Mouse (Mus musculus) layer of hippocampus, postnatal 36 days (tissue): ENCODE results near the gene Dcaf5. TPM values are rescaled to one million over a fixed set of nuclear protein-coding genes. Genes with fewer than 3 reads are reported as not detected.
"Not testable (repeated sequence)": the region's sequence is repeated elsewhere in the genome, so short reads cannot be mapped to it uniquely, and the experiment has no call there.

Experiments used
- DNase-seq, 2 experiments: peaks; one replicate each; pipeline ENCODE4 v3.0.0; 2022
- total RNA-seq, 2 experiments: library from RNA; stranded (reverse); gene quantifications; 2 replicates each; pipeline ENCODE4 v1.2.3; 2021

Dcaf5 gene
- total RNA-seq: 10 to 100 TPM; 68.5 to 74.0 TPM

DNA sequence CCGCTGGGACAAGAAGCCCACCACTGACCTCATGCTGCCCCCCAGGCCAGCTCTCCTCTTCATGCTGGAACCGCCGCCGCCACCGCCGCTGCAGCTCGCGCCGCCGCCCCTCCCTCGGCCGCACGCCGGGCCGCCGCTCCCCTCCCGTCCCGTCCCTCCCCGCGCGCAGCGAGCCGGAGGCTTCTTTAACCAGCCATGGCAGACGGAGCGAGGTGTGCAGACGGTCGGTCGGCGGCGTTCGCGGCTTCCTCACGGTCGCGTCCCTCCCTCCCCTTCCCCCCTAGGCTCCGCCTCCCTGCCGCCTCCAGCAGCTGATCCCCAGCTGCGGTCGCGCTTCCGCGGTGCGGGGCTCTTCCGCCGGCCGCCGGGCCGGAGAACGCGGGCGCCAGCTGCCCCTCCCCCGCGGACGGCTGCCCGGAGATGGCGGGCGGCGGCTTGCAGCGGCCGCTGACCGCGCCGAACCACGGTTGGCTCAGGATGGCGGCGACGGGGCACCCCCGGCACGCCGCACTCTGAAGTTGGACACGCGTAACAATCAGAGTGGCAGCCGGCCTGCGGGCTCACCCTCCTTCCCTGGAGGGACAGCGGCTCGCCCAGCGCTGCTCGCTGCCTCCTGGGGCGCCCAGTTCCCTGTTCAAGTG is at the start of gene Dcaf5:
Gene Dcaf5, minus strand, starts transcription at position 266 of the 641 bp plus-strand sequence.
- peak; percentile 72 to 80 for DNase-seq

DNA sequence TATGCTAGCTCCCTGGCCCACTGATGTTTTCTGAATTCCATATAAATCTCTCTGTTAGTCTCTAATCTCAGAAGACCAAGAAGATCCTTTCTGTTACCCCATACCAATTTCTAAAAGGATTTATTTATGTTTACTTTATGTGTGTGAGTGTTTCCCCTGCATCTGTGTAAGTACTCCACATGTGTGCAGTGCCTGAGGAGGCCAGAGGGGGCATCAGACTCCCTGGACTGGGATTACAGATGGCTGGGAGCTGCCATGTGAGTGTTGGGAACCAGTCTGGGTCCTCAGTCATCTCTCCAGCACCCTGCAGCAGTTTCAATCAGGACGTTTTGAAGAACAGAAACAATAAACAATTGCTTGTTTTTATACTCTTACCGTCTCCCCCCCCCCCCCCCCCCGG is 47.0 kb upstream of the Dcaf5 start:
- DNase-seq: no peak

DNA sequence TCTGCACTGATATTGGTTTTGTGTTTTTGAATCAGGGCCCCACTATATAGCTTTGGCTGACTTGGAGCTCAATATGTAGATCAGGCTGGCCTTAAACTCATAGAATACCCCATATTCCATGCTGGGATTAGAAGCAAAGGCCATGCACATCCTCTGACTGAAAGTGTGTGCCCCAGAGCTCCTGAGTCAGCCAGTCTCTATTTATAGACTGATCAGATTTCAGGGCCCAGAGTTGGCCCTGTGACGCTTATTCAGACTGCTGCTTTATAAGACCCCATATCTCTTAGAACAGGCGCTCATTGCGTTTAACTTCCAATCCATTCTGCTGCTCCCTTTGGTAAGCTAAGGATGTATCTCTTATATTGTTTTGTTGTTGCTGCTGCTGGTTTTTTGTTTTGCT is 43.6 kb upstream of the Dcaf5 start:
- no peak for DNase-seq

DNA sequence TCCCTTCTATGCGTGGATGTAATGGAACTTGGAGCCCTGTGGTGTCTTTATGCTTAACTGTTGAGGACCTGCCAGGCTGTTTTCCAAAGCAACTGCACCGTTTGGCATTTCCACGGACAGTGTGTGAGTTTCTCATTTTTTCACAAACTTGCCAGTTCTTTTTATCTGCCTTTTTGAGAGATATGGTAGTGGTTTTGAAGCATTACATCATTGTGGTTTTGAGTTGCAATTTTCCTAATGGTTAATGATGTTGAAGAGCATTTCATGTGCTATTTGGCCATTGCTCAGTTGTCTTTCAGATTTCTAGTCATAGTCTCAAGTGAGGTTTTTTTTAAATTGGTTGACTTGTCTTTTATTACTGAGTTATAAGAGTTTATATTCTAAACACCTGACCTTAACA is 37.3 kb upstream of the Dcaf5 start:
- DNase-seq: no peak

DNA sequence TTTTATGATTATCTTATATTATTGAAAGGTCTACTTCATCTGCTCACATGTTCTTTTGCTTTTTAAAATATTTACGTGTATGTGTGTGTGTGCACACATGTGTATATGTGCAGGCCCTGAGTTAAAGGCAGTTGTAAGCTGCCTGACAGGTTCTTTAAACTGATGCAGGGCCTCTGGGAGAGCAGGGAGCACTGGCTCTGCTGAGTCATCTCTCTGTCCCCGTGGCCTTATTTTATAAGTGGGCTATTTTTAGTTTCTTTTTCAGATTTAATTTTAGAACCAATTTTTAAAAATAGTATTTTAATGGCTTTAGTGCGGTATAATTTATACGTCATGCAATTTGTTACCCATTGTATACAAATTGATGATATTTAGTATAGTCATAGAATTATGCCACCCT is 35.5 kb upstream of the Dcaf5 start:
- no peak for DNase-seq

DNA sequence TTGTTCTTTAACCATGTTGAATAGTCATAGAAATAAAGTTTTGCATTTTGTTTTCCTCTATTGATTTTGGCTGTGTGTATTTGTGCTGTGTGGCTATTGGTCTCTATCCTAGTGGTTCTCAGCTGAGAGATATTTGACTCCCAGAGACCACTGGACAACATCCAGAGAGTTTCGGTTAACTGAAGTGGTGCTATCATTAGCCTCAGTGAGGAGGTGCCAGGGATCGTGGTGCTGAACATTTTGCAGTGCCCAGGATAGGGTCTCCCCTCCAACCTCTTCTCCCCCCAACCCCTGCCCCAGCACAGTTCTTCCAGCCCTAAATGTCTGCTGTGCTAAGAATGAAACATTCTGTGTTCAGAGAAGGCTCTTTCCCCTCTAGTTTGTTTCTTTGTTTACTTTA is 33.8 kb upstream of the Dcaf5 start:
- DNase-seq: no peak

DNA sequence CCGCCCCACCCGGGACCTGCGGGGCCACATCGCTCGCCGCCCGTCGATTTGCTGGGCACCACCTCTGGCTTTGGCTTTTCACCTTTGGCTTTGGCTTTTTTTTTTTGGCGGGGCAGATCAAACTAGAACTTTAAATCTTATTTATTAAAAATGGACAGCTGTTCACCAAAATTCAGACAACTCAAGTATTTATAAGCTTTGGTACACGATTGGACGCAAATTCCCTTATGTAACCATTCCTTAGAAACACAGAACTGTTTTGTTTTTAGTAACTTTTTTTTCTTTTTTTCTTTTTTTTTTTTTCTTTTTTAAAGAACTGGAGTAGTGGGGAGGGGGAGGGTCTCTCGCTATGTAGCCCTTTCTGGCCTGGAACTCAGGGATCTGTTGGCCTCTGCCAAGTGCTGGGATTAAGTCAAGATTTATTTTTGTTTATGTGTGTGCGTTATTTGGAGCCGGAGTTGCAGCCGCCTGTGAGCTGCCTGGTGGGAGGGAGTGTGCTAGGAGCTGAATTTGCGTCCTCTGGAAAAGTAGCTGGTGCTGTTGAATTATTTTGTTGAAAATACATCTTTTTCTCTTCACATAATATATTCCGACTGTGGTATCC is 27.4 kb upstream of the Dcaf5 start:
- DNase-seq: peak in 1 of 2 experiments; percentile 9

DNA sequence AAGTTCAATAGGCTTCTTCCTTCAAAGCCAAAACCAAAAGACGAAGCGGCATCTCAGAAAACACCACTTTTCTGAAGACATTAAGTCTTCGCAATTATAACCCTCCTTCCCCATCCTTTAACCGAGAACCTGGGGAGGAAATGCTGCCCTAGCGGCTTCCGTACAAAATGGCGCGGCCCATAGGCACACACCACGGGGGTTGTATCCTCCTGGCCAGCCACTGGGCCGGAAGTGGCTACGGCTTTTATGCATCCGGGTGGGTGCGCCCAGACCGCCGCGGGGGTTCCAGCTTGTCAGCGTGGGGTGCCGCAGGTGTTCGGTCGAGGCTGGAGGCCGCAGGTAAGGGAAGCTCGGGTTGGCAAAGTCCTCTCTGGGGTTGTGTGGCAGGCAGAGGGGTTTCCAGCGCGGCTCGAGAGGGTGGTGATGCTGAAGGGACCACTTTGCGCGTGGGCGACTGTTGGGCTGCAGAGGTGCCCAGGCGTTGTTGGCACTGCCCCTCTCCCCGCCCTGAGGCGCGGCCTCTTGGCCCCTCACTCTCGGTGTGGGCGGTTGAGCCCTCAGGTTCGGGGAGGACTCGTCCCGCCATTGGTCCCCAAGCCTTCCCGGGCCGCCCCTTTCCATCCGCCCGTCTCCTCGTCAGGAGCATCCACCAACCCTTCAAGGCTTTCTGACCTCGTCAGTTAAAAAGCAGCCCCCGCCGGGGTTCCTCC is 26.7 kb upstream of the Dcaf5 start, which contains the start of gene Exd2:
Gene Exd2, plus strand, starts transcription at position 154 of the 710 bp plus-strand sequence.
- peak; percentile 89 to 92 for DNase-seq

DNA sequence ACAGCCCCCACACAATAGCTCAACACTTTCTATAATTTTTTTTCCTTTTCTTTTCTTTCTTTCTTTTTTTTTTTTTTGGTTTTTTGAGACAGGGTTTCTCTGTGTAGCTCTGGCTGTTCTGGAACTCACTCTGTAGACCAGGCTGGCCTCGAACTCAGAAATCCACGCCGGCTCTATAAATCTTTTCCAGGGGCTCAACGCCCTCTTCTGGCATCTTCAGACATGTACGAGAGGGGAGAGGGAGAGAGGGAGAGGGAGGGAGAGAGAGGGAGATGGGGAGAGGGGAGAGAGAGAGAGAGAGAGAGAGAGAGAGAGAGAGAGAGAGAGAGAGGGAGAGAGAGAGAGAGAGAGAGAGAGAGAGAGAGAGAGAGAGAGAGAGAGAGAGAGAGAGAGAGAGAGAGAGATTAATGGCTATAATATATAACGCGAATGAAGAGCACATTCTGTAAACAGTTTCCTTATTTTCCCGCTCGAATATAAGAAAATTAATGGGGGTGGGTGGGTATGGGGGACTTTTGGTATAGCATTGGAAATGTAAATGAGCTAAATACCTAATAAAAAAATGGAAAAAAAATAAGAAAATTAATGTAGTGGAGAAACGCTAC is 26.0 kb upstream of the Dcaf5 start:
- DNase-seq: not testable (repeated sequence)

DNA sequence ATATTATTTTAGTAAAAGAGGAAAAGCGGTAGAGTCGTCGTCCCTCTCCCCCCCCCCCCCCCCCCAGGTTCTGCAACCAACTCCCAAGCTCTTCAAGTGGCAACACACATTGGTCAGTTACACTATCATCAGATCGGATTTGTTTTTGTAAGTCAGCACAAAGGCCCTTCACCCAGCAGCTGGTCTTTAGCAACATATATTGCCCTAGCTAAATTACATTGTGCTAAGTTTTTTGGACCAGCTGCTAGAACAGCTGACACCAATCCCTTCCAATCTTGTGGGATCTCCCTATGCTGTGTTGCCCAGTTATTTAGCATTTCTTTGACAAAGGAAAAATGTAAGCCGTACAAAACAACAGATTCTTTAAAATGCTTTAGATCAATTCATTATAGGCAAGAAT is 21.6 kb upstream of the Dcaf5 start:
- DNase-seq: no peak

DNA sequence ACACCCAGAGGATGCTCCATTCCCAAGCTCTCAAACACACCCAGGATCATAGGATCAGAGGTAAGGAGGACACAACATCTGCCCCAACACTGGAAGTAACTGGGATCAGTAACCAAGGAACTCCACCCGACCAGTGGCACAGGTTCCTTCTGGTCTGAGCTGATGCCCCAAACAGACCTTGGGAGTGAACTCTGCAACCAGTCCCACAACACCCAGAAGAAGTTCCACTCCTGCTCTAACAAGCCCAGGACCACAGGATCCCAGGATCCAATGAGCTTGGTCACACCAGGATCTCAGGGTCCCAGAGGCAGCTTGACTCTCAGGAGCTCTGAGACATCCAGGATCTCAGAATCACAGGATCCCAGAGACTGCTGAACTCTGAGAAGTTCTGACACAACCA is 17.1 kb upstream of the Dcaf5 start:
- DNase-seq: no peak

DNA sequence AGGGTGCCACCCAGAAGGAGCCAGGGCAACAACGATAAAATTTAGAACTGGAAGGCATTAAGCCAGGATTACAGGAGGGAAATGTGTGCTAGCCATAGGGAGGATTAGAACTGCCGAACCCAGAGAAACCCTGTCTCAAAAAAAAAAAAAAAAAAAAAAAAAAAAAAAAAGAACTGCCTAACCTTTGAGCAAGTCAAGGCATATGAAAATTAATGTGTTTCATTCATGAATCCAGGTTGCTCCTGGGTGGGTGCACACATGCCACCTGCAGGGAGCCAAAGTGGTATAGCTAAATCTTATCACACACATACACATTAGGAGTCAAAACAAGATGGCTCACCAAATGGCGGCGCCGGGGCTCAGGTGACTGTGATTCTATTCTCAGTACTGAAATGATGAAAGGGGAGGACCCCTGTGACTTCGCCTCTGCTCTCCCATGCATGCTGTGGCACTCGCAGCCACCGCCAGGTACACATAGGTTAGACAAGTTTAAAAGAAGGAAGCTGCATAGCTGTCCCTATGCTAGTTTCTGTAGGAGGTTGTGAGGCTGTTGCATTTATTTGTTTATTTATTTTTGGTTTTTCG is 8.2 kb upstream of the Dcaf5 start:
- DNase-seq: no peak

DNA sequence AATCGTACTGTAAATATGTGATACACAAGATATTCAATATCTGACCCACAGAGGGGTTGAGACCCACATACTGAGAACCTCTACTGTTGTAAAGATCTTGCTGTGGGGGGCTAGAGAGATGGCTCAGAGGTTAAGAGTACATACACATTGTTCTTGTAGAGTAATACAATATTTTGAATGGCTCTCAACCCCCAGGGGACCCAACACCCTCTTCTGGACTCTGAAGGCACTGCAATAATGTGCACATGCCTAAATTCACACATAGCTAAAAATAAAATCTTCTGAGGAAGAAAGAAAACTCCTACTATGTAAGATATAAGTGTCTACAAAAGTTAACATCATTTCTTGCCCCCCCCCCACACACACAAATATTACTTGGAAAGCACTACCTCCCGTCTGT is 4.6 kb upstream of the Dcaf5 start:
- no peak for DNase-seq

DNA sequence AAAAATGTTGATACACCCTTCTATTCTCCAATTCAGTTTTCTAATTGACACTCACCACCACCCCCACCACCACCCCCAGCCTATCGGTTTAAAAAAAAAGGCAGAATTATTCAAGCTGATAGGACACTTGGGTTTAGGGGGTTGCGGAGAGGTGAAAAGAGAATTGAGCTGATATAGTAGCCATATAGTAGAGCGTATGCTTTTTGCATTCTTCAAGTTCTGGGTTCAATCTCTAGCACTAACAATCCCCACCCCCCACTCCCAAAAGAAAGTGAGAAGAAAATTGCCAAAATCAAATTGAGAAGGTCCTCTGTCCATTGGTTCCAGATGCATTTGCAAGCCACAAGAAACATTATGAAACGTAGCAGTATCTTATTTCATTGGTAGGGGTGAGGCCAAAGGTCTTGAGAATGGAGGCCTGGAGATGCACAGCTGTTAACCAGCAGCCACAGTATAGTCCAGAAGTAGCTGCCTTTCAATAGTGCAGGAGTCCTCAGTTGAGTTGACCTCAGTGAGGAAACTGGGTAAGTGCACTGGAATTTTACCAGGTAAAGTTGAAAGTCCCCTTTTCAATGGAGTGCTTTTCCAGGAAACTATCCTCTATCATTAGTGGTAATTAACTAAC is 762 bp upstream of the Dcaf5 start:
- no peak for DNase-seq

DNA sequence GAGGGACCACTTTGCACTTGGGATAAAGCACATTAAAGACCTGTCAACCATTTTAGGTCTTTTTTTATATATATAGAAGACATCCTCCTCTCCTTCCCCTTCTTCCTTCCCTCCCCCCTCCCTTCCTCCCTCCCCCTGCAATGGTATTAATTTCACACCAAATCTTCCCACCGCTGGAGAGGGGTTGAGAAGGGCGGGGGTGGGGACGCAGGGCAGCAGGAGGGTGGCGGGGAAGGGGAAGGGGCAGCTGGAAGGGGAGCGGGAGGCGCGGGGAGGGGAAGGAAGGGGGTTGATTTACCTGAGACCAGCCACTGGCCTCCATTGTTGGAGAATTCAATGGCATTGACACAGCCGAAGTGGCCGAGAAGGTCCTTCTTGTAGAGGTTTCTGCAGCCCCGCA is 514 bp downstream of the Dcaf5 start:
- no peak for DNase-seq

DNA sequence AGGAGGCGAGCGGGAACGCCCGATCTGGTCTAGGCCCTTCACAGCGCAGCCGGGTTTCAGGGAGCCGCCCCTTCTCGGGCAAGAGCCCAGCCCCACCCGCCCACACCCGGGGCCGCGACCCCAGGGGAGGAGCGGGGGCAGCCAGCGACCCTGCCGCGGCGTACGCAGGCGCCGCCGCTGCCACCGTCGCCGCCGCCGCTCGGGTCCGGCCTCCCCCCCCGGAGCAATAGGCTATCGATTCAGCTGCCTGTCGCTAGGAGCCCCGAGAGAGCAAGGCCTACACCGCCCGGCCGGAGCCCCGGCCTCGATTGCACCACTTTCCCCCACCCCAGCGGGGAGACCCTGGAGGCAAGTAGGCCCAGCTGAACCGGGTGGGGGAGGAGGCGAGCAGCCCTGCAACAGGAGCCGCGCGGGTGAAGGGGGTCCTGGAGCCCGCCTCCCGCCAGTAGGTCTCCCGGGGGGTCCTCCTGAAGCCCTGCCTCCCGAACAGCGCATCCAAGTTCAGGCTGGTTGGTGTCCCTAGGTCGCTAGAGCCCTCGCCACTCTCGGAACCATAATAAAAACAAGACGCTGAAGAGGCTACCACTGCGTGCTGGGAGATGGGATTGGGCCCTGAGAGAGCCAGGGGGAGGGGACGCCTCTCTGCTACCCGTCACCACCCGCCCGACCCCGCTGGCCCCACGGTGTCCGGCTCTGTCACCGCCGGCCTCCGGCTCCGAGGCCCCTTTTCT is 1.3 kb downstream of the Dcaf5 start:
- DNase-seq: peak; percentile 73 to 74

DNA sequence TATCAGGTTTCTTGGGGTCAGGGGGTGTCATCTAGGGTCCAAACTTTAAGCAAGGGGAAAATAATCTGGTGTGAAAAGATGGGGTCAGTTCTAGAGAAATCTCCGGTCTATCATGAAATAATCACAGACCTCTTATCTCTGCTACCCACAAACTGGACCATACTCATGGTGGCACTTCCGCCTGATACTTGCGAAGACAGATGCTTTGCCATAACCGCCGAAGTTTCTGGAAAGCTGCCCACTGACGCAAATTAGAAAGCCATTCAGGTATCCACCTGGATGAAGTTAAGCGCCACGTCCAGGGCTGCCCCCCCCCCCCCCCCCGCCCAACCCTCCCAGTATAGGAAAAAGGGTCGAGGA is 1.8 kb downstream of the Dcaf5 start:
- DNase-seq: no peak

DNA sequence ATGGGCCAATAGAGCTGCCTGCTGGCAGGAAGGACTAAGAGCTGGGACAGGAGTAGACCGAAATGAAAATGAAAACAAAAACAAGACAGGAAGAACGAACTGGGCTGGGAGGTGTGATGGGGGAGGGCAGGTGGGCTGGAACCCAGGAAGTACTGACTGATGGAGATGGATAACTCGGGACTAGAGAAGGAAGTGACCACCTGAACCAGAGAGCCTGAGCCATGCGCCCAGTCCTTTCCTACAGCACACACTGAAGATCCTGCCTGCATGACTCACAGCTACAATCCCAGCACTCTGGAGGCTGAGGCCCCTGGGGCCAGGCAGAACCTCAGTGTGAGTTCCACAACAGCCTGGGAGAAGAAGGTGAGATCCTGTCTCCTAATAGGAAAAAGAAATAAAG is 3.1 kb downstream of the Dcaf5 start:
- DNase-seq: no peak

DNA sequence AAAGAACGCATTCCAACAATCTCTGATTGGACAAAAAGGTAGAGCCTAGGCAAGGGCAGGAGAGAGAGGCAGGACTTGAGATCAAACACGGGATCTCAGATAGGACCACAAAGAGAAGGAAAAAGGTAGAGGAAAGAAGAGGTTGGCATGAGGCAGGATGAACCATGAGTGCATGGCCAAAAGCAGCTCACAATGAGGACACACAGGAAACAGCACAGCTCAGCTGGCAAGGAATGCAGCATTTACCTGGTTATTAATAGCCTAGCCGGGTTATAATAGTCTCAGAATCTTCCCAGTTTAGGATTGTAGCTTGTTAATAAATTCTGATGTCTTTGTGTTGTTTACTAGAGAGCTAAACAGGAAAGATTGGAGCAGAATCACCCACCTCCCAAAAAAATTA is 8.7 kb downstream of the Dcaf5 start:
- DNase-seq: no peak

DNA sequence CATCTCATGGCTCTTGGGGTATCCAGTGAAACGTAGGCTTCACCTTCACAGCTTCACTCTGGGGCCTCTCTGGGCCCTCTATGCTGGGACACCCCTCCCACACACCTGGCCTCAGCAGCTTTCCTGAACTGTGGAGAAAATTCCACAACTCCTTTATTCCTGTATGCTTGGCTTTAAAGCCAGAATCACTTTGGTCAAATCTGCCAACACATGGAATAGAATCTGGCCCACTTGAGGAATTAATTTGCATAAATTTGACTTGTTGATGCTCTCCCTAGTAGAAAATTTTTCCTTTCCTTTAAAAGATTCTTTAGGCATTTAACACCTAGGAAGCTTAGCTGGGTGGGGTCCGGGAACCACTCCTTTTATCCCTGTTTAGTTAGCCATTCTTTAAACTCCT is 21.3 kb downstream of the Dcaf5 start:
- no peak for DNase-seq

DNA sequence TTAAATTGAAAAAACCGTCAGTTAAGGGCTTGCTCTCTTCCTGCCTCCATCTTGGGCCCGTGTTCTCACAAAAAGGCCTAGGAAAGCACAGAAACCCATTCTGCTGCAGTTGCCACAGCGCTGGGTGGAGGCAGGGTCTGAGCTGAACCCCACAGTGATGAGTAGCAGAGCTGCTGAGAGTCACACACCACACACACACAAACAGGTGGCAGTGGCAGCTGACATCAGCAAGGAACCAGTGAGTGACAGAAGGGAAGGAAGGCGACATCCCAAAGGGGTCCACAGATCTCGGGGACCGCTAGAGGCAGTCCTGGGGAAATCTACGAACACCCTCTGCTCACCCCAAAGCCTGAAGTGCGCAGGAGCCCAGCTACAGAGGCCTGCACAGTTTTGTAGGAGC is 25.5 kb downstream of the Dcaf5 start:
- DNase-seq: peak in 1 of 2 experiments; percentile 36

DNA sequence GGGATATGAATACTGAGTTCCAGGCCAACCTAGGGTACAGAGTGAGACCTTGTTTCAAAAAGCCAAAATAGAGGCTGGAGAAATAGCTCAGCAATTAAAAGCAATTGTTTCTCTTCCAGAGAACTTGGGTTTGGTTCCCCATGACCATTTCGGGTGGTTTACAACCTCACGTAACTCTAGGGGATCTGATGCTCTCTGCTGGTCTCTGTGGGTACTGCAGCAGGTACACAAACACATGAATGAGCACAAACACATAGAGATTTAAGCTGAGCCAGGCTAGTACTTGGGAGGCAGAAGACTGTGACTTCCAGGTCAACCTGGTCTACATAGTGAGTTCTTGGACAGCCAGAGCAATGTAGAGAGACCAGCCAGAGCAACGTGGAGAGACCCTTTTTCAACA is 28.6 kb downstream of the Dcaf5 start:
- no peak for DNase-seq
